Mouse (Mus musculus): ENCODE results near the gene Scgb1a1.
"Not testable (repeated sequence)": the region's sequence is repeated elsewhere in the genome, so short reads cannot be mapped to it uniquely, and the experiment has no call there.

Gene Scgb1a1

GRCm38 (mm10) chr19:9087821-9088220, at the start of gene Scgb1a1:
Gene Scgb1a1, minus strand, starts transcription at chr19:9087958.
- Histone ChIP-seq H3K36me3 (ENCODE audit: control insufficient read depth, insufficient read depth, low read length, poor library complexity, severe bottlenecking) (no peaks in the 10 kb centered on the region), H3K27me3 (ENCODE audit: control insufficient read depth, insufficient read depth, low read length, poor library complexity, severe bottlenecking) (no peaks in the 10 kb centered on the region)
- DNase-seq (ENCODE audit: low read depth, low spot score) = no peak

- no peaks in the 10 kb centered on the region for H3K27me3 ChIP-seq (ENCODE audit: control insufficient read depth, insufficient read depth, low read length, poor library complexity, severe bottlenecking)
- no peaks in the 10 kb centered on the region for H3K36me3 ChIP-seq (ENCODE audit: control insufficient read depth, insufficient read depth, low read length, poor library complexity, severe bottlenecking)
- no peak for DNase-seq (ENCODE audit: low read depth, low spot score)
Measured at GRCm38 (mm10) chr19:9137159-9137558, 49.4 kb upstream of the Scgb1a1 start.

- peak; percentile 89 for DNase-seq (ENCODE audit: low read depth, low spot score)
- Histone ChIP-seq H3K27me3 (ENCODE audit: control insufficient read depth, insufficient read depth, low read length, poor library complexity, severe bottlenecking) (no peaks in the 10 kb centered on the region), H3K36me3 (ENCODE audit: control insufficient read depth, insufficient read depth, low read length, poor library complexity, severe bottlenecking) (no peaks in the 10 kb centered on the region)
Measured at GRCm38 (mm10) chr19:9135512-9136331, 48.0 kb upstream of the Scgb1a1 start, which contains the start of gene Asrgl1. Gene Asrgl1, minus strand, starts transcription at chr19:9135636.

GRCm38 (mm10) chr19:9134746-9135511, 47.2 kb upstream of the Scgb1a1 start:
- peak; percentile 85 for DNase-seq (ENCODE audit: low read depth, low spot score)
- H3K27me3 ChIP-seq (ENCODE audit: control insufficient read depth, insufficient read depth, low read length, poor library complexity, severe bottlenecking) = no peaks in the 10 kb centered on the region
- H3K36me3 ChIP-seq (ENCODE audit: control insufficient read depth, insufficient read depth, low read length, poor library complexity, severe bottlenecking) = no peaks in the 10 kb centered on the region

- no peaks in the 10 kb centered on the region; the same call in 1 of the 2 replicates for H3K36me3 ChIP-seq (ENCODE audit: control insufficient read depth, insufficient read depth, low read length, poor library complexity, severe bottlenecking)
- no peak for DNase-seq (ENCODE audit: low read depth, low spot score)
- no peaks in the 10 kb centered on the region for H3K27me3 ChIP-seq (ENCODE audit: control insufficient read depth, insufficient read depth, low read length, poor library complexity, severe bottlenecking)
Measured at GRCm38 (mm10) chr19:9129996-9130395, 42.2 kb upstream of the Scgb1a1 start.

GRCm38 (mm10) chr19:9128499-9129194, 40.9 kb upstream of the Scgb1a1 start:
- H3K36me3 ChIP-seq (ENCODE audit: control insufficient read depth, insufficient read depth, low read length, poor library complexity, severe bottlenecking) = no peaks in the 10 kb centered on the region; the same call in 1 of the 2 replicates
- no peak for DNase-seq (ENCODE audit: low read depth, low spot score)
- H3K27me3 ChIP-seq (ENCODE audit: control insufficient read depth, insufficient read depth, low read length, poor library complexity, severe bottlenecking) = no peaks in the 10 kb centered on the region

GRCm38 (mm10) chr19:9123986-9124385, 36.2 kb upstream of the Scgb1a1 start:
- not testable (repeated sequence) for H3K36me3 ChIP-seq (ENCODE audit: control insufficient read depth, insufficient read depth, low read length, poor library complexity, severe bottlenecking); DNase-seq (ENCODE audit: low read depth, low spot score); H3K27me3 ChIP-seq (ENCODE audit: control insufficient read depth, insufficient read depth, low read length, poor library complexity, severe bottlenecking)

GRCm38 (mm10) chr19:9122390-9122789, 34.6 kb upstream of the Scgb1a1 start:
- Histone ChIP-seq H3K27me3 (ENCODE audit: control insufficient read depth, insufficient read depth, low read length, poor library complexity, severe bottlenecking) (no peaks in the 10 kb centered on the region), H3K36me3 (ENCODE audit: control insufficient read depth, insufficient read depth, low read length, poor library complexity, severe bottlenecking) (no peaks in the 10 kb centered on the region)
- peak; percentile 15 for DNase-seq (ENCODE audit: low read depth, low spot score)

GRCm38 (mm10) chr19:9119655-9120425, 32.1 kb upstream of the Scgb1a1 start:
- no peaks in the 10 kb centered on the region for H3K27me3 ChIP-seq (ENCODE audit: control insufficient read depth, insufficient read depth, low read length, poor library complexity, severe bottlenecking)
- H3K36me3 ChIP-seq (ENCODE audit: control insufficient read depth, insufficient read depth, low read length, poor library complexity, severe bottlenecking) = peaks cover 2% of the 10 kb centered on the region; the same call in 1 of the 2 replicates
- no peak for DNase-seq (ENCODE audit: low read depth, low spot score)

GRCm38 (mm10) chr19:9117275-9117674, 29.5 kb upstream of the Scgb1a1 start:
- no peak for DNase-seq (ENCODE audit: low read depth, low spot score)
- no peaks in the 10 kb centered on the region for H3K27me3 ChIP-seq (ENCODE audit: control insufficient read depth, insufficient read depth, low read length, poor library complexity, severe bottlenecking)
- H3K36me3 ChIP-seq (ENCODE audit: control insufficient read depth, insufficient read depth, low read length, poor library complexity, severe bottlenecking) = peaks cover 2% of the 10 kb centered on the region

GRCm38 (mm10) chr19:9116268-9116667, 28.5 kb upstream of the Scgb1a1 start:
- no peaks in the 10 kb centered on the region for H3K27me3 ChIP-seq (ENCODE audit: control insufficient read depth, insufficient read depth, low read length, poor library complexity, severe bottlenecking)
- no peak for DNase-seq (ENCODE audit: low read depth, low spot score)
- peaks cover 2% of the 10 kb centered on the region for H3K36me3 ChIP-seq (ENCODE audit: control insufficient read depth, insufficient read depth, low read length, poor library complexity, severe bottlenecking)

- Histone ChIP-seq H3K36me3 (ENCODE audit: control insufficient read depth, insufficient read depth, low read length, poor library complexity, severe bottlenecking) (peaks cover 2% of the 10 kb centered on the region), H3K27me3 (ENCODE audit: control insufficient read depth, insufficient read depth, low read length, poor library complexity, severe bottlenecking) (no peaks in the 10 kb centered on the region)
- DNase-seq (ENCODE audit: low read depth, low spot score) = no peak
Measured at GRCm38 (mm10) chr19:9112043-9112442, 24.3 kb upstream of the Scgb1a1 start.

GRCm38 (mm10) chr19:9110182-9110869, 22.6 kb upstream of the Scgb1a1 start:
- Histone ChIP-seq H3K36me3 (ENCODE audit: control insufficient read depth, insufficient read depth, low read length, poor library complexity, severe bottlenecking) (no peaks in the 10 kb centered on the region; the same call in 1 of the 2 replicates), H3K27me3 (ENCODE audit: control insufficient read depth, insufficient read depth, low read length, poor library complexity, severe bottlenecking) (no peaks in the 10 kb centered on the region)
- DNase-seq (ENCODE audit: low read depth, low spot score) = peak; percentile 88
